Mouse (Mus musculus) forebrain, embryonic 16.5 days (tissue): Measurements from ENCODE around the gene Zfp292. TPM values are rescaled to one million over a fixed set of nuclear protein-coding genes. Genes with fewer than 3 reads are reported as not detected.
"Not testable (repeated sequence)": the region's sequence is repeated elsewhere in the genome, so short reads cannot be mapped to it uniquely, and the experiment has no call there.

Experiments
- ATAC-seq: fragments of 200-750 bp; cut with Nextera tagmentation; 2 replicates; pipeline ENCODE4 v1.8.0; 2017; ENCODE audit warnings: mild to moderate bottlenecking, moderate library complexity
- H3K27ac ChIP-seq: fragments of 300-500 bp; sonication (generic); 2 replicates; pipeline ENCODE4 v1.5.1; 2014; ENCODE audit warnings: low read length, control low read depth
- H3K27me3 ChIP-seq: fragments of 300-500 bp; sonication (generic); replicated peaks from 2 replicates; pipeline ENCODE4 v1.6.1; 2014; ENCODE audit warnings: low read length; ENCODE audit not compliant: control insufficient read depth, insufficient read depth
- H3K36me3 ChIP-seq: fragments of 300-500 bp; sonication (generic); 2 replicates; pipeline ENCODE4 v1.6.1; 2014; ENCODE audit not compliant: control insufficient read depth, insufficient read depth
- H3K4me1 ChIP-seq: fragments of 300-500 bp; sonication (generic); replicated peaks from 2 replicates; pipeline ENCODE4 v1.6.1; 2014; ENCODE audit warnings: low read length; ENCODE audit not compliant: control insufficient read depth, insufficient read depth
- H3K4me2 ChIP-seq: fragments of 300-500 bp; sonication (generic); 2 replicates; pipeline ENCODE4 v1.6.1; 2014; ENCODE audit warnings: mild to moderate bottlenecking, low read length, control low read depth
- H3K4me3 ChIP-seq: fragments of 300-500 bp; sonication (generic); replicated peaks from 2 replicates; pipeline ENCODE4 v1.5.1; 2014; ENCODE audit warnings: mild to moderate bottlenecking, low read length, control low read depth
- H3K9ac ChIP-seq: fragments of 300-500 bp; sonication (generic); replicated peaks from 2 replicates; pipeline ENCODE4 v1.6.1; 2014; ENCODE audit warnings: low read depth, low read length, control low read depth
- H3K9me3 ChIP-seq: fragments of 300-500 bp; sonication (generic); 2 replicates; pipeline ENCODE4 v1.6.1; 2016; ENCODE audit warnings: low read length; ENCODE audit not compliant: control insufficient read depth
- WGBS: fragments of 180-500 bp; shearing (Covaris S2); extraction: QIAGEN DNeasy Blood & Tissue Kit; methylation state at CpG from one replicate; pipeline ENCODE4 v1.1.7; 2014; 5-methylcytosine and 5-hydroxymethylcytosine counted together
- polyA plus RNA-seq: library from polyadenylated mRNA; unstranded; fragments of >200 nt; fragmentation: Nextera tagmentation; extraction: Ambion mirVana; gene quantifications from 2 replicates; pipeline ENCODE4 v1.2.1, GENCODE M21; 2015

Zfp292 gene
- polyA plus RNA-seq, 1 experiment from 2014 or later = 36.6 TPM

DNA sequence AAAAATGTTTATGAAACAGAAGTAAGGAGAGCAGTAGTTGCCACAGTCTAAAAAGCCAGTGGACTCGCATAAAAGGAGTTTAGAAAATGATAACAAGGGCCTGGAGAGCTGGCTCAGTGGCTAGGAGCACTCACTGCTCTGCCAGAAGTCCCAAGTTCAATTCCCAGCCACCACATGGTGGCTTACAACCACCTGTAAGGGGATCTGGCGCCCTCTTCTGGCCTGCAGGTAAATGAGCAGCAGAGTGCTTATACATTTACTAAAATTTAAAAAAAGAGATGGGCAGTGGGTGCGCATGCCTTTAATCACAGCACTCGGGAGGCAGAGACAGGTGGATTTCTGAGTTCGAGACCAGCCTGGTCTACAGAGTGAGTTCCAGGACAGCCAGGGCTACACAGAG lies 22.6 kb upstream of the Zfp292 start:
- 62% methylated on average over 5 of the region's 5 CpGs for WGBS

DNA sequence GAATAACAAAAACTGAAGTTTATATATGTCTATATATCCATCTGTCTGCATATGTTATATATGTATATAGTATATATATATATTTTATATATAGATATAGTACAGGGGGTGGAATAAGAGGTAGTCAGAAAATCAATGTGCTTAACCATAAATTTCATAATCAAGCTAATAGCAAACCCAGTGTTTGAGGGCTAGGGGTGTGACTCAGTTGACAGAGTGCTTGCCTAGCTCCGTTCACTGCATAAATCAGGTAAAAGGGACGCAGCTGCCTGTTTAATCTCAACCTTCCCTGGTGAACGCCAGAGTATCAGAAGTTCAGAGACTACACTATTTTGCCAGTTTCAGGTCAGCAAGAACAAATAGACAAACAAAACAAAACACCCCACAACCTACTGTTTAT lies 18.8 kb upstream of the Zfp292 start:
- H3K9me3 ChIP-seq, H3K4me3 ChIP-seq, H3K4me1 ChIP-seq, H3K36me3 ChIP-seq, H3K9ac ChIP-seq, ATAC-seq, H3K27ac ChIP-seq, H3K27me3 ChIP-seq, H3K4me2 ChIP-seq: not testable (repeated sequence)
- 89% methylated on average over 3 of the region's 3 CpGs for WGBS

More for the DNA sequence above, 22.6 kb upstream of the Zfp292 start:
- no peak overlapping the region for H3K4me3 ChIP-seq
- no peaks in the 10 kb centered on the region for H3K9me3 ChIP-seq
- no peaks in the 10 kb centered on the region for H3K27me3 ChIP-seq
- H3K36me3 ChIP-seq = no peaks in the 10 kb centered on the region
- ATAC-seq = no peak
- no peaks in the 10 kb centered on the region for H3K4me1 ChIP-seq
- no peak overlapping the region for H3K9ac ChIP-seq
- H3K27ac ChIP-seq = no peak overlapping the region
- H3K4me2 ChIP-seq = no peak overlapping the region

DNA sequence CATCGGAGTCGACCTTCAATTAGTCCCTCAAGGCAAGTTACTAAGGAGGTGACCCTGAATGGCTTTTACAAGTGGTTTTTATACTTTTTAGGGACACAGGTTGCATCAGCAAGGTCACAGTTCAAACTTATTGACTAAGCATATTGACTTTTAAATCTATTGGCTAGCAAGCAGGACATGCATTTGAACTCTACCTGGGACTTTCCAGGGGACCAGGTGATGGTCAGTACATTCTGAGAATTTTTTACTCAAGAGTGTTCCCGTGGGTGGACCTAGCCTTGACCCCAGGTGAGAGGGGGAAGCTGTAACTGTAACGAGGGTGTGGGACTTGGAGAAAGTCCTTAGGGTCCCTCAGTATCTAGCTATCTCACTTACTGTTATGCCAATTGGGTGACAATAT lies 18.4 kb upstream of the Zfp292 start:
- Histone ChIP-seq H3K4me3 (no peak overlapping the region), H3K4me1 (no peaks in the 10 kb centered on the region; the same call in 1 of the 2 replicates), H3K27ac (no peak overlapping the region), H3K36me3 (no peaks in the 10 kb centered on the region), H3K27me3 (no peaks in the 10 kb centered on the region), H3K9me3 (no peaks in the 10 kb centered on the region), H3K9ac (no peak overlapping the region), H3K4me2 (no peak overlapping the region)
- no peak for ATAC-seq
- 79% methylated on average over 4 of the region's 4 CpGs for WGBS

DNA sequence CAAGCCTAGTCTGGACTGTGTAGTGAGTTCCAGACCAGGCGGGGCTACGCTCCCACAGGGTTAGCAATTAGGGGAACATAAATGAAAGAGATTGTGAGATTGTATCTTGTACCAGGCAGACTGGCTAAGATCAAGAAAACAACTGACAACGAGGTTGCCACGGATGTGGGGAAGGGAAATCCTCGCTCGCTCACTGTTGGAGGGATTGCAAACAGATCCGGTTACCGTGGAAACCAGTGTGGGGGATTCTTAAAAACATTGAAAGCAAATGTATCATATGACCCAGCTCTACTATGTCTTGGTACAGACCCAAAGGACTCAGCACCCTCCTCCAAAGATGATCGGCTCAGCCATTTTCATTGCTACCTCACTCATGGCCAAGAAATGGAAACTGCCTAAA lies 17.4 kb upstream of the Zfp292 start:
- H3K36me3 ChIP-seq = no peaks in the 10 kb centered on the region
- peak; percentile 55; the same call in 1 of the 2 replicates for ATAC-seq
- H3K4me1 ChIP-seq = no peaks in the 10 kb centered on the region; the same call in 1 of the 2 replicates
- no peaks in the 10 kb centered on the region for H3K27me3 ChIP-seq
- H3K4me3 ChIP-seq = no peak overlapping the region
- no peak overlapping the region for H3K4me2 ChIP-seq
- no peaks in the 10 kb centered on the region for H3K9me3 ChIP-seq
- 53% methylated on average over 9 of the region's 9 CpGs for WGBS
- H3K27ac ChIP-seq = no peak overlapping the region
- no peak overlapping the region for H3K9ac ChIP-seq

DNA sequence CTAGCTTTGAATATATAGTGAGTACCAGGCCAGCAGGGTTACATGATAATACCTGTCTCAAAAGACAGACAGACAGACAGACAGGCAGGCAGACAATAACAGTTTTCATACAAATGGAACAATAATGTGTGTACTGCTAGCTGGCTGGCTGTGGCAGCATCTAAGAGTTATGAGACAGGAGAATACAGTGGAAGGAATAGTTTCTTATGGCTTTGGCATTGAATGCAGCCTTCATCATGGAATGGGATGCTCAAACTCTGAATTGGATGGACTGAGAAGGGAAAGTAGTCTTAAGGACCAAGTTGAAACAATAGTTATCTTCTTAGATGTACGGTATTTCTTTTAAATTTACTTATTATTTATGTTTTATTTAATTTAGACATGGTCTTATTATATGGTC lies 16.6 kb upstream of the Zfp292 start:
- no peak overlapping the region for H3K9ac ChIP-seq
- H3K9me3 ChIP-seq = no peaks in the 10 kb centered on the region
- H3K4me3 ChIP-seq = no peak overlapping the region
- H3K27ac ChIP-seq = no peak overlapping the region
- no peak for ATAC-seq
- WGBS = 98% methylated on average over 1 of the region's 1 CpGs
- H3K4me2 ChIP-seq = no peak overlapping the region
- no peaks in the 10 kb centered on the region for H3K36me3 ChIP-seq
- no peaks in the 10 kb centered on the region for H3K27me3 ChIP-seq
- no peaks in the 10 kb centered on the region; the same call in 1 of the 2 replicates for H3K4me1 ChIP-seq

DNA sequence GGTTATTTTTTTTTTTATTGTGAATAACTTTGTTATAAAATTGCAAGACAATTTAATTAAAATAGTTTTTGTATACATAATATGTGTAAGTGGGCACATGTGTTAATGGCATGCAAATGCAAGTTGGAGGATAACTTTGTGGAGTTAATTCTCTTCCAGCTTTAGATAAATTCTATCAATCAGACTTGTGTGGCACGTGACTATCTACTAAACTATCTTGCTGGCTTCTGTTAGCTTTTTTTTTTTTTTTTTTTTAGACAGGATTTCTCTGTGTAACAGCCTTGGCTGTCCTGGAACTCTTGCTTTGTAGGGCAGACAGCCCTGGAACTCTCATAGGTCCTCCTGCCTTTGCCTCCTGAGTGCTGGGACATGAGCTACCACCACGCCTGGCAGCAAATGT lies 15.7 kb upstream of the Zfp292 start:
- Histone ChIP-seq H3K4me3 (no peak overlapping the region), H3K4me1 (no peaks in the 10 kb centered on the region; the same call in 1 of the 2 replicates), H3K9me3 (no peaks in the 10 kb centered on the region), H3K4me2 (no peak overlapping the region), H3K27me3 (no peaks in the 10 kb centered on the region), H3K9ac (no peak overlapping the region), H3K36me3 (no peaks in the 10 kb centered on the region), H3K27ac (no peak overlapping the region)
- WGBS = 69% methylated on average over 2 of the region's 2 CpGs
- no peak for ATAC-seq

DNA sequence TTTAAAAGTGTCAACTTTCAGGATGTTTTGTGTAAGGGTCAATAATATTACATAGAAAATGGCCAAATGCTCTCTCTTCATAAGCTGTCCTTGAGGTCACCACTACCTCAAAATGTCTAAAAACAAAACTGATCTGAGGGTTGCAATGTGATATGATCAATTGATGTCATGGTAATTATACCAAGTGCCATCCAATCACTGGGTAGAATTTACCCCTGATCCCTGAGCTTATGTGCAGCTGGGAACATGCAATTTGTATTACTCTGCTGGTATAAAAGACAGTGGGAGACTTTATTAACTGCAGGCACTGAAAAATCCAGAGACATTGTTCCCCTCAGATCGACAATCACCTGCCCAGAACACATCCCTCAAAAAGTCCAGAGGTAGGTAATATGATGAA lies 10.7 kb upstream of the Zfp292 start, which contains the start of gene Cga:
TSS of gene Cga (plus strand) at position 301 of the 400 bp plus-strand sequence.
- Histone ChIP-seq H3K27me3 (peaks cover 13% of the 10 kb centered on the region; the same call in 1 of the 2 replicates), H3K9ac (no peak within 1 kb of the TSS), H3K4me1 (no peaks in the 10 kb centered on the region), H3K4me3 (no peak within 1 kb of the TSS), H3K4me2 (no peak within 1 kb of the TSS), H3K9me3 (no peaks in the 10 kb centered on the region), H3K27ac (no peak within 1 kb of the TSS), H3K36me3 (no peaks in the 10 kb centered on the region)
- WGBS = 74% methylated on average over 1 of the region's 1 CpGs
- no peak for ATAC-seq

DNA sequence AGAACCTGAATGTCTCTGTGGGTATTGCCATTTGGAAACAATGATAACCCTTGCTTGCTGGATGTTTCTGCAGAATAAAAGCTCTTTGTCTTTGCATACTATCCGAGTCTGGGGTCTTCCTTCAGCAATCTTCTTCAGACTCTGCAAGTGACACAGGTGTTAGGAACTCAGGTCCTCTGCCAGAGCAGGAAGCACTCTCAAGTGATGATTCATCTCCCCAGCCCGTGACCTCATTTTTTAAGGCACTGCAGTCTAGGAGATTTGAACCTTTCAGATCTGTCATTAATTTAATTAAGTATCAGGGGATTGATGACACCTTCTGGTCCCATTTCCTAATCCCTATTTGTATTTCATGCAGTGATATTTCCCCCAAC lies 7.0 kb upstream of the Zfp292 start:
- Histone ChIP-seq H3K4me1 (peaks cover 10% of the 10 kb centered on the region), H3K36me3 (no peaks in the 10 kb centered on the region), H3K27me3 (peaks cover 14% of the 10 kb centered on the region; the same call in 1 of the 2 replicates), H3K27ac (no peak overlapping the region), H3K9me3 (no peaks in the 10 kb centered on the region), H3K4me3 (no peak overlapping the region), H3K4me2 (no peak overlapping the region), H3K9ac (no peak overlapping the region)
- 21% methylated on average over 2 of the region's 2 CpGs for WGBS
- ATAC-seq = no peak

DNA sequence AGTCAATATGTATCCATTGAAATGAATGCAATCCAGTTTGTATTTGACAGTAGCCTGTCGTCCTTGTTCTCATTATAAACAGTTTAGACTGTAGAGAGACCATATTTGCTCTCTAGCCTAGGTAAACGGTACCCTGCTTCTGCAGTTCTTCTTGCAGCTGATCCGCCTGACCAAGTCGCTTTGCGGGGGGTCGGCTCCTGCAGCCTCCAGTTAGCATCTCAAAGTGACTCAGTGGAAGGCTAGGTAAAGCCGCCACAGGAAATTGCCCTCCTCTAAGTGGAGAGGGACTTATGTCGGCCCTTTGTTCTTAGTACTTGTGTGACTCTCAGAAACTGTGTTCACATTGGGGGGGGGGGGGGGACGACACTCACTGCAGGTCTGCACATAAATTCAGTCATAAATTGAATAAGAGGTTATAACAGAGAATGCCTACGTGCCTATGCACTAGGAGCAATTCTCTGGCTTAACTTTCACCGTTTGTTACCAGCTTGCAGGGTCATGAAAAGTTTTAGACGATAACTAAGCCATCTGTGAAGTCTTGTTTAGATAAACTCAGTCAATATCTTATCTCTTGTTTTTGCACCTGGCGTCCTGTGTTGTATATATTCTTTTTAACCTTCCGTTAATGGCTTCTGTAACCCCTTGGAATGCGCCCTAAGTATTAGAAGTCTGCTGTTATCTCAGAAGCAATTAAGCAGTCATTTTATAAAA lies 6.5 kb upstream of the Zfp292 start:
- Histone ChIP-seq H3K4me1 (peaks cover 10% of the 10 kb centered on the region), H3K27ac (no peak overlapping the region), H3K9ac (no peak overlapping the region), H3K9me3 (no peaks in the 10 kb centered on the region), H3K4me3 (no peak overlapping the region), H3K36me3 (no peaks in the 10 kb centered on the region), H3K27me3 (peaks cover 14% of the 10 kb centered on the region; the same call in 1 of the 2 replicates), H3K4me2 (no peak overlapping the region)
- ATAC-seq = no peak
- WGBS = 13% methylated on average over 15 of the region's 15 CpGs
